In genomic region chr10:89732001-89732794, GRCm38 (mm10) we compare ENCODE assay signal across 8 mouse cellular contexts. TPM values are rescaled to one million over a fixed set of nuclear protein-coding genes. Genes with fewer than 3 reads are reported as not detected.
A peak's percentile ranks its signal among the peaks of the same experiment; 100 is the strongest.
DNase-seq lines count a peak whose midpoint lies in the region; ATAC-seq lines count a peak whose summit lies in the region.

Gene Actr6, minus strand, starts transcription at chr10:89732295.

- H3K4me2 ChIP-seq in heart, embryonic 16.5 days (ENCODE audit: low read depth, low read length), result peak within 1 kb of the TSS; percentile 86
- peak within 1 kb of the TSS; percentile 83 for H3K4me2 ChIP-seq in liver, embryonic 15.5 days
- peak within 1 kb of the TSS; percentile 79 for H3K4me2 ChIP-seq in neural tube, embryonic 12.5 days (replicated peaks)

- H3K9ac ChIP-seq in heart, embryonic 16.5 days (ENCODE audit: low read length), result peak within 1 kb of the TSS; percentile 66
- H3K9ac ChIP-seq in liver, embryonic 15.5 days, result peak within 1 kb of the TSS; percentile 69
- peak within 1 kb of the TSS; percentile 52 for H3K9ac ChIP-seq in neural tube, embryonic 12.5 days

- peak within 1 kb of the TSS; percentile 61 for H3K4me3 ChIP-seq in forebrain, embryonic 10.5 days
- peak within 1 kb of the TSS; percentile 76 for H3K4me3 ChIP-seq in heart, embryonic 16.5 days (ENCODE audit: low read length)
- peak within 1 kb of the TSS; percentile 77 for H3K4me3 ChIP-seq in liver, embryonic 15.5 days (replicated peaks)
- H3K4me3 ChIP-seq in neural tube, embryonic 12.5 days, result peak within 1 kb of the TSS; percentile 60

- no peaks in the 10 kb centered on the region for H3K9me3 ChIP-seq in forebrain, embryonic 10.5 days
- no peaks in the 10 kb centered on the region for H3K9me3 ChIP-seq in heart, embryonic 16.5 days (replicated peaks; ENCODE audit: control insufficient read depth, low read length)
- H3K9me3 ChIP-seq in liver, embryonic 15.5 days (replicated peaks), result no peaks in the 10 kb centered on the region
- H3K9me3 ChIP-seq in neural tube, embryonic 12.5 days, result no peaks in the 10 kb centered on the region

- H3K4me1 ChIP-seq in forebrain, embryonic 10.5 days, result peaks cover 19% of the 10 kb centered on the region
- H3K4me1 ChIP-seq in heart, embryonic 16.5 days (ENCODE audit: control insufficient read depth, insufficient read depth, low read length), result peaks cover 5% of the 10 kb centered on the region
- H3K4me1 ChIP-seq in liver, embryonic 15.5 days (replicated peaks), result peaks cover 24% of the 10 kb centered on the region
- H3K4me1 ChIP-seq in neural tube, embryonic 12.5 days, result peaks cover 14% of the 10 kb centered on the region

- peak; percentile 98 for ATAC-seq in heart, embryonic 16.5 days (replicated peaks; ENCODE audit: extremely low read depth, insufficient read depth, low FRiP score)
- peak; percentile 94 for ATAC-seq in liver, embryonic 15.5 days (ENCODE audit: insufficient read depth)
- ATAC-seq in neural tube, embryonic 12.5 days (ENCODE audit: low FRiP score, low read depth), result peak; percentile 98

- H3K36me3 ChIP-seq in forebrain, embryonic 10.5 days (replicated peaks), result peaks cover 13% of the 10 kb centered on the region
- no peaks in the 10 kb centered on the region; the same call in 1 of the 2 replicates for H3K36me3 ChIP-seq in heart, embryonic 16.5 days (ENCODE audit: control insufficient read depth, insufficient read depth)
- H3K36me3 ChIP-seq in liver, embryonic 15.5 days (replicated peaks), result peaks cover 4% of the 10 kb centered on the region
- H3K36me3 ChIP-seq in neural tube, embryonic 12.5 days, result peaks cover under 1% of the 10 kb centered on the region; the same call in 1 of the 2 replicates

- H3K27ac ChIP-seq in forebrain, embryonic 10.5 days, result peak within 1 kb of the TSS; percentile 75
- H3K27ac ChIP-seq in heart, embryonic 16.5 days (ENCODE audit: low read length), result peak within 1 kb of the TSS; percentile 41; the same call in 1 of the 2 replicates
- H3K27ac ChIP-seq in liver, embryonic 15.5 days (replicated peaks), result peak within 1 kb of the TSS; percentile 51; the same call in 1 of the 2 replicates
- no peak within 1 kb of the TSS for H3K27ac ChIP-seq in neural tube, embryonic 12.5 days

- 2% methylated on average over 49 of the region's 49 CpGs for WGBS in forebrain, embryonic 10.5 days
- under 1% methylated on average over 49 of the region's 49 CpGs for WGBS in heart, embryonic 16.5 days
- WGBS in liver, embryonic 15.5 days (ENCODE audit: insufficient replicate concordance), result 1% methylated on average over 49 of the region's 49 CpGs
- WGBS in neural tube, embryonic 12.5 days, result 2% methylated on average over 49 of the region's 49 CpGs

- peak; percentile 90 to 94 for DNase-seq in CD8-positive naive resting alpha-beta T cell, adult 2 months (ENCODE audit: low read depth in 2 of 2, low spot score in 2 of 2)
- DNase-seq in c-Kit-positive CD71-negative TER-119-negative erythroid progenitor cells, embryonic 14.5 days (ENCODE audit: low read depth), result peak; percentile 91
- peak; percentile 93 for DNase-seq in forebrain, embryonic 10.5 days (ENCODE audit: extremely low spot score, low spot score)
- peak; percentile 97 for DNase-seq in kidney, postnatal 36 days
- DNase-seq in telencephalon, adult 2 months (ENCODE audit: low read depth, low spot score), result peak; percentile 94

- H3K27me3 ChIP-seq in forebrain, embryonic 10.5 days (ENCODE audit: poor library complexity, severe bottlenecking), result no peaks in the 10 kb centered on the region
- H3K27me3 ChIP-seq in heart, embryonic 16.5 days (ENCODE audit: control insufficient read depth, insufficient read depth, low read length), result no peaks in the 10 kb centered on the region
- H3K27me3 ChIP-seq in liver, embryonic 15.5 days, result no peaks in the 10 kb centered on the region
- H3K27me3 ChIP-seq in neural tube, embryonic 12.5 days (replicated peaks), result no peaks in the 10 kb centered on the region

RNA-seq across cellular contexts. Expression of gene Actr6, which starts in this region (rescaled TPM):
- 37.5 and 38.3 TPM in 2 replicates for polyA plus RNA-seq in forebrain, embryonic 10.5 days (2016; fragmentation: Nextera tagmentation; extraction: Ambion mirVana)
- polyA plus RNA-seq in heart, embryonic 16.5 days (2015; fragmentation: Nextera tagmentation; extraction: Ambion mirVana), result 19.0 and 29.6 TPM in 2 replicates
- polyA plus RNA-seq in liver, embryonic 15.5 days (2015; fragmentation: Nextera tagmentation; extraction: Ambion mirVana), result 13.0 and 14.1 TPM in 2 replicates
- polyA plus RNA-seq in neural tube, embryonic 12.5 days (2016; fragmentation: Nextera tagmentation; extraction: Ambion mirVana), result 43.3 and 47.9 TPM in 2 replicates
